Mouse (Mus musculus): ENCODE measurements around the gene Fam155a. TPM values are rescaled to one million over a fixed set of nuclear protein-coding genes. Genes with fewer than 3 reads are reported as not detected.

Gene Fam155a
- polyA plus RNA-seq, 1 experiment from 2014 or later, result 18.9 TPM

GRCm38 (mm10) chr8:9369201-9369600 is 401.8 kb downstream of the Fam155a start:
- no peaks in the 10 kb centered on the region for H3K9me3 ChIP-seq
- no peak overlapping the region for H3K4me3 ChIP-seq
- H3K36me3 ChIP-seq, result no peaks in the 10 kb centered on the region
- no peaks in the 10 kb centered on the region for H3K27me3 ChIP-seq
- 90% methylated on average over 8 of the region's 8 CpGs for WGBS
- H3K4me1 ChIP-seq, result no peaks in the 10 kb centered on the region
- ATAC-seq (replicated peaks), result no peak
- H3K9ac ChIP-seq (replicated peaks), result no peak overlapping the region
- no peak overlapping the region for H3K27ac ChIP-seq (replicated peaks)
- H3K4me2 ChIP-seq (replicated peaks), result no peak overlapping the region

- 70% methylated on average over 6 of the region's 6 CpGs for WGBS
- H3K36me3 ChIP-seq, result no peaks in the 10 kb centered on the region
- H3K9ac ChIP-seq (replicated peaks), result no peak overlapping the region
- H3K4me3 ChIP-seq, result no peak overlapping the region
- no peak for ATAC-seq (replicated peaks)
- no peaks in the 10 kb centered on the region for H3K27me3 ChIP-seq
- H3K9me3 ChIP-seq, result no peaks in the 10 kb centered on the region
- H3K4me2 ChIP-seq (replicated peaks), result no peak overlapping the region
- H3K4me1 ChIP-seq, result peaks cover 13% of the 10 kb centered on the region
- no peak overlapping the region for H3K27ac ChIP-seq (replicated peaks)
Observed at GRCm38 (mm10) chr8:9367721-9368120, 403.2 kb downstream of the Fam155a start.

- H3K36me3 ChIP-seq, result no peaks in the 10 kb centered on the region
- peaks cover 13% of the 10 kb centered on the region for H3K4me1 ChIP-seq
- H3K9me3 ChIP-seq, result no peaks in the 10 kb centered on the region
- no peak overlapping the region for H3K9ac ChIP-seq (replicated peaks)
- no peak for ATAC-seq (replicated peaks)
- 85% methylated on average over 1 of the region's 1 CpGs for WGBS
- no peak overlapping the region for H3K27ac ChIP-seq (replicated peaks)
- H3K4me2 ChIP-seq (replicated peaks), result no peak overlapping the region
- no peaks in the 10 kb centered on the region for H3K27me3 ChIP-seq
- H3K4me3 ChIP-seq, result no peak overlapping the region
Observed at GRCm38 (mm10) chr8:9365381-9365780, 405.6 kb downstream of the Fam155a start.

GRCm38 (mm10) chr8:9348523-9349135 is 422.3 kb downstream of the Fam155a start:
- Histone ChIP-seq H3K9ac (replicated peaks) (no peak overlapping the region), H3K9me3 (no peaks in the 10 kb centered on the region), H3K27ac (replicated peaks) (no peak overlapping the region), H3K27me3 (no peaks in the 10 kb centered on the region), H3K4me1 (0 out of 2 replicates have a peak, but pooled peaks cover 3% of the 10 kb centered on the region), H3K4me2 (replicated peaks) (no peak overlapping the region), H3K36me3 (no peaks in the 10 kb centered on the region), H3K4me3 (no peak overlapping the region)
- 48% methylated on average over 7 of the region's 7 CpGs for WGBS
- peak; percentile 58; the same call in 1 of the 2 replicates for ATAC-seq (replicated peaks)

GRCm38 (mm10) chr8:9347163-9347562 is 423.8 kb downstream of the Fam155a start:
- Histone ChIP-seq H3K4me1 (0 out of 2 replicates have a peak, but pooled peaks cover 3% of the 10 kb centered on the region), H3K4me2 (replicated peaks) (no peak overlapping the region), H3K9ac (replicated peaks) (no peak overlapping the region), H3K27me3 (no peaks in the 10 kb centered on the region), H3K9me3 (no peaks in the 10 kb centered on the region), H3K36me3 (no peaks in the 10 kb centered on the region), H3K4me3 (no peak overlapping the region), H3K27ac (replicated peaks) (no peak overlapping the region)
- no peak for ATAC-seq (replicated peaks)
- WGBS, result 66% methylated on average over 4 of the region's 4 CpGs

GRCm38 (mm10) chr8:9344136-9344535 is 426.8 kb downstream of the Fam155a start:
- no peaks in the 10 kb centered on the region for H3K36me3 ChIP-seq
- no peak overlapping the region for H3K4me2 ChIP-seq (replicated peaks)
- H3K27ac ChIP-seq (replicated peaks), result no peak overlapping the region
- H3K4me1 ChIP-seq, result 0 out of 2 replicates have a peak, but pooled peaks cover 3% of the 10 kb centered on the region
- 65% methylated on average over 4 of the region's 4 CpGs for WGBS
- no peak overlapping the region for H3K9ac ChIP-seq (replicated peaks)
- no peaks in the 10 kb centered on the region for H3K9me3 ChIP-seq
- H3K4me3 ChIP-seq, result no peak overlapping the region
- ATAC-seq (replicated peaks), result no peak
- no peaks in the 10 kb centered on the region for H3K27me3 ChIP-seq

GRCm38 (mm10) chr8:9342998-9343397 is 428.0 kb downstream of the Fam155a start:
- no peaks in the 10 kb centered on the region for H3K36me3 ChIP-seq
- WGBS, result 71% methylated on average over 9 of the region's 9 CpGs
- no peak overlapping the region for H3K4me3 ChIP-seq
- no peak overlapping the region for H3K9ac ChIP-seq (replicated peaks)
- H3K4me1 ChIP-seq, result 0 out of 2 replicates have a peak, but pooled peaks cover 3% of the 10 kb centered on the region
- no peak overlapping the region for H3K27ac ChIP-seq (replicated peaks)
- ATAC-seq (replicated peaks), result 0 out of 2 replicates have a peak, but pooled peaks have one; percentile 48
- H3K9me3 ChIP-seq, result no peaks in the 10 kb centered on the region
- H3K27me3 ChIP-seq, result no peaks in the 10 kb centered on the region
- H3K4me2 ChIP-seq (replicated peaks), result no peak overlapping the region

GRCm38 (mm10) chr8:9342593-9342992 is 428.4 kb downstream of the Fam155a start:
- Histone ChIP-seq H3K9me3 (no peaks in the 10 kb centered on the region), H3K9ac (replicated peaks) (no peak overlapping the region), H3K36me3 (no peaks in the 10 kb centered on the region), H3K27ac (replicated peaks) (no peak overlapping the region), H3K4me2 (replicated peaks) (no peak overlapping the region), H3K4me3 (no peak overlapping the region), H3K27me3 (no peaks in the 10 kb centered on the region), H3K4me1 (0 out of 2 replicates have a peak, but pooled peaks cover 3% of the 10 kb centered on the region)
- WGBS, result 79% methylated on average over 9 of the region's 9 CpGs
- ATAC-seq (replicated peaks), result no peak; the same call in 1 of the 2 replicates

- H3K27me3 ChIP-seq, result no peaks in the 10 kb centered on the region
- H3K4me2 ChIP-seq (replicated peaks), result no peak overlapping the region
- no peak overlapping the region for H3K9ac ChIP-seq (replicated peaks)
- WGBS, result 81% methylated on average over 8 of the region's 8 CpGs
- H3K36me3 ChIP-seq, result no peaks in the 10 kb centered on the region
- H3K4me1 ChIP-seq, result peaks cover 4% of the 10 kb centered on the region; the same call in 1 of the 2 replicates
- H3K9me3 ChIP-seq, result no peaks in the 10 kb centered on the region
- no peak overlapping the region for H3K4me3 ChIP-seq
- ATAC-seq (replicated peaks), result no peak
- H3K27ac ChIP-seq (replicated peaks), result no peak overlapping the region
Observed at GRCm38 (mm10) chr8:9337905-9338304, 433.1 kb downstream of the Fam155a start.

- Histone ChIP-seq H3K9ac (replicated peaks) (no peak overlapping the region), H3K9me3 (no peaks in the 10 kb centered on the region), H3K36me3 (no peaks in the 10 kb centered on the region), H3K4me2 (replicated peaks) (no peak overlapping the region), H3K4me1 (peaks cover 4% of the 10 kb centered on the region; the same call in 1 of the 2 replicates), H3K27ac (replicated peaks) (no peak overlapping the region), H3K27me3 (no peaks in the 10 kb centered on the region), H3K4me3 (no peak overlapping the region)
- ATAC-seq (replicated peaks), result no peak
- WGBS, result 18% methylated on average over 6 of the region's 6 CpGs
Observed at GRCm38 (mm10) chr8:9335933-9336303, 435.0 kb downstream of the Fam155a start.

GRCm38 (mm10) chr8:9335285-9335932 is 435.6 kb downstream of the Fam155a start:
- H3K4me2 ChIP-seq (replicated peaks), result no peak overlapping the region
- no peak overlapping the region for H3K9ac ChIP-seq (replicated peaks)
- no peaks in the 10 kb centered on the region for H3K27me3 ChIP-seq
- H3K36me3 ChIP-seq, result no peaks in the 10 kb centered on the region
- no peak for ATAC-seq (replicated peaks)
- no peak overlapping the region for H3K27ac ChIP-seq (replicated peaks)
- no peak overlapping the region for H3K4me3 ChIP-seq
- peaks cover 4% of the 10 kb centered on the region; the same call in 1 of the 2 replicates for H3K4me1 ChIP-seq
- H3K9me3 ChIP-seq, result no peaks in the 10 kb centered on the region
- WGBS, result 54% methylated on average over 10 of the region's 10 CpGs

- WGBS, result 89% methylated on average over 2 of the region's 2 CpGs
- H3K27me3 ChIP-seq, result no peaks in the 10 kb centered on the region
- H3K27ac ChIP-seq (replicated peaks), result no peak overlapping the region
- H3K9ac ChIP-seq (replicated peaks), result no peak overlapping the region
- H3K4me1 ChIP-seq, result peaks cover 4% of the 10 kb centered on the region; the same call in 1 of the 2 replicates
- H3K9me3 ChIP-seq, result no peaks in the 10 kb centered on the region
- no peak for ATAC-seq (replicated peaks)
- no peak overlapping the region for H3K4me3 ChIP-seq
- no peaks in the 10 kb centered on the region for H3K36me3 ChIP-seq
- no peak overlapping the region for H3K4me2 ChIP-seq (replicated peaks)
Observed at GRCm38 (mm10) chr8:9332766-9333165, 438.2 kb downstream of the Fam155a start.

All from forebrain, embryonic 15.5 days (tissue).